Mouse (Mus musculus): ENCODE data around the gene Ccdc77. TPM values are rescaled to one million over a fixed set of nuclear protein-coding genes. Genes with fewer than 3 reads are reported as not detected.

Gene Ccdc77
- polyA plus RNA-seq, 1 experiment: 7.5 TPM

- no peak overlapping the region for H3K4me3 ChIP-seq (ENCODE audit: insufficient read depth, low read length)
These were observed 2.0 kb downstream of the Ccdc77 start for GRCm38 (mm10) chr6:120362124-120362523.

GRCm38 (mm10) chr6:120356951-120357945 lies 6.9 kb downstream of the Ccdc77 start:
- no peak for TF ChIP-seq CTCF (IDR thresholded peaks at IDR 0.05; ENCODE audit: extremely low read depth, insufficient read depth, low read length)
- peak; percentile 82 for TF ChIP-seq POLR2A (IDR thresholded peaks at IDR 0.05; ENCODE audit: extremely low read depth, insufficient read depth, low read length)
- Histone ChIP-seq H3K27ac (ENCODE audit: insufficient read depth, low read length) (no peak overlapping the region), H3K4me1 (ENCODE audit: control insufficient read depth, insufficient read depth, low read length) (no peaks in the 10 kb centered on the region), H3K4me3 (ENCODE audit: insufficient read depth, low read length) (peak overlapping the region; percentile 3)

More at GRCm38 (mm10) chr6:120362124-120362523, 2.0 kb downstream of the Ccdc77 start:
- Histone ChIP-seq H3K4me1 (ENCODE audit: control insufficient read depth, insufficient read depth, low read length) (no peaks in the 10 kb centered on the region; the same call in 1 of the 2 replicates), H3K27ac (ENCODE audit: insufficient read depth, low read length) (no peak overlapping the region)
- TF ChIP-seq POLR2A (IDR thresholded peaks at IDR 0.05; ENCODE audit: extremely low read depth, insufficient read depth, low read length): no peak
- TF ChIP-seq CTCF (IDR thresholded peaks at IDR 0.05; ENCODE audit: extremely low read depth, insufficient read depth, low read length): no peak

GRCm38 (mm10) chr6:120356478-120356877 lies 7.7 kb downstream of the Ccdc77 start:
- Histone ChIP-seq H3K4me3 (ENCODE audit: insufficient read depth, low read length) (peak overlapping the region; percentile 3; the same call in 1 of the 2 replicates), H3K4me1 (ENCODE audit: control insufficient read depth, insufficient read depth, low read length) (no peaks in the 10 kb centered on the region), H3K27ac (ENCODE audit: insufficient read depth, low read length) (no peak overlapping the region)
- TF ChIP-seq POLR2A (IDR thresholded peaks at IDR 0.05; ENCODE audit: extremely low read depth, insufficient read depth, low read length) (no peak), CTCF (IDR thresholded peaks at IDR 0.05; ENCODE audit: extremely low read depth, insufficient read depth, low read length) (no peak)

- Histone ChIP-seq H3K4me1 (ENCODE audit: control insufficient read depth, insufficient read depth, low read length) (no peaks in the 10 kb centered on the region), H3K27ac (ENCODE audit: insufficient read depth, low read length) (no peak overlapping the region), H3K4me3 (ENCODE audit: insufficient read depth, low read length) (no peak overlapping the region)
- no peak for TF ChIP-seq POLR2A (IDR thresholded peaks at IDR 0.05; ENCODE audit: extremely low read depth, insufficient read depth, low read length)
- no peak for TF ChIP-seq CTCF (IDR thresholded peaks at IDR 0.05; ENCODE audit: extremely low read depth, insufficient read depth, low read length)
These were observed 15.2 kb downstream of the Ccdc77 start for GRCm38 (mm10) chr6:120349018-120349417.

- Histone ChIP-seq H3K4me3 (ENCODE audit: insufficient read depth, low read length) (no peak overlapping the region), H3K4me1 (ENCODE audit: control insufficient read depth, insufficient read depth, low read length) (no peaks in the 10 kb centered on the region), H3K27ac (ENCODE audit: insufficient read depth, low read length) (no peak overlapping the region)
- TF ChIP-seq CTCF (IDR thresholded peaks at IDR 0.05; ENCODE audit: extremely low read depth, insufficient read depth, low read length) (no peak), POLR2A (IDR thresholded peaks at IDR 0.05; ENCODE audit: extremely low read depth, insufficient read depth, low read length) (no peak)
These were observed 20.2 kb downstream of the Ccdc77 start for GRCm38 (mm10) chr6:120343992-120344391.

GRCm38 (mm10) chr6:120332351-120332750 lies 31.8 kb downstream of the Ccdc77 start:
- no peak overlapping the region for H3K4me3 ChIP-seq (ENCODE audit: insufficient read depth, low read length)
- no peaks in the 10 kb centered on the region for H3K4me1 ChIP-seq (ENCODE audit: control insufficient read depth, insufficient read depth, low read length)
- no peak overlapping the region for H3K27ac ChIP-seq (ENCODE audit: insufficient read depth, low read length)
- TF ChIP-seq POLR2A (IDR thresholded peaks at IDR 0.05; ENCODE audit: extremely low read depth, insufficient read depth, low read length): no peak
- TF ChIP-seq CTCF (IDR thresholded peaks at IDR 0.05; ENCODE audit: extremely low read depth, insufficient read depth, low read length): no peak

- no peaks in the 10 kb centered on the region for H3K4me1 ChIP-seq (ENCODE audit: control insufficient read depth, insufficient read depth, low read length)
- no peak overlapping the region for H3K4me3 ChIP-seq (ENCODE audit: insufficient read depth, low read length)
- no peak overlapping the region for H3K27ac ChIP-seq (ENCODE audit: insufficient read depth, low read length)
- TF ChIP-seq CTCF (IDR thresholded peaks at IDR 0.05; ENCODE audit: extremely low read depth, insufficient read depth, low read length): peak; percentile 88
- no peak for TF ChIP-seq POLR2A (IDR thresholded peaks at IDR 0.05; ENCODE audit: extremely low read depth, insufficient read depth, low read length)
These were observed 39.8 kb downstream of the Ccdc77 start for GRCm38 (mm10) chr6:120324295-120324927.

GRCm38 (mm10) chr6:120320369-120320768 lies 43.8 kb downstream of the Ccdc77 start:
- H3K4me1 ChIP-seq (ENCODE audit: control insufficient read depth, insufficient read depth, low read length): no peaks in the 10 kb centered on the region
- no peak overlapping the region for H3K27ac ChIP-seq (ENCODE audit: insufficient read depth, low read length)
- TF ChIP-seq CTCF (IDR thresholded peaks at IDR 0.05; ENCODE audit: extremely low read depth, insufficient read depth, low read length) (no peak), POLR2A (IDR thresholded peaks at IDR 0.05; ENCODE audit: extremely low read depth, insufficient read depth, low read length) (no peak)
- H3K4me3 ChIP-seq (ENCODE audit: insufficient read depth, low read length): no peak overlapping the region

GRCm38 (mm10) chr6:120319129-120319528 lies 45.0 kb downstream of the Ccdc77 start:
- Histone ChIP-seq H3K4me1 (ENCODE audit: control insufficient read depth, insufficient read depth, low read length) (no peaks in the 10 kb centered on the region), H3K4me3 (ENCODE audit: insufficient read depth, low read length) (no peak overlapping the region), H3K27ac (ENCODE audit: insufficient read depth, low read length) (no peak overlapping the region)
- TF ChIP-seq CTCF (IDR thresholded peaks at IDR 0.05; ENCODE audit: extremely low read depth, insufficient read depth, low read length): no peak
- no peak for TF ChIP-seq POLR2A (IDR thresholded peaks at IDR 0.05; ENCODE audit: extremely low read depth, insufficient read depth, low read length)

All from cortical plate, adult 2 months (tissue).